Mouse (Mus musculus) stomach, postnatal 0 days (tissue): ENCODE data around the gene Nrcam.

Source experiments
- CTCF ChIP-seq: IDR thresholded peaks from 2 replicates; pipeline ENCODE4 v1.5.1; 2016; ENCODE audit warnings: antibody characterized with exemption, low read depth, mild to moderate bottlenecking, moderate library complexity
- EP300 ChIP-seq: optimal IDR thresholded peaks from 2 replicates; pipeline ENCODE3; 2016; ENCODE audit warnings: antibody characterized with exemption

DNA sequence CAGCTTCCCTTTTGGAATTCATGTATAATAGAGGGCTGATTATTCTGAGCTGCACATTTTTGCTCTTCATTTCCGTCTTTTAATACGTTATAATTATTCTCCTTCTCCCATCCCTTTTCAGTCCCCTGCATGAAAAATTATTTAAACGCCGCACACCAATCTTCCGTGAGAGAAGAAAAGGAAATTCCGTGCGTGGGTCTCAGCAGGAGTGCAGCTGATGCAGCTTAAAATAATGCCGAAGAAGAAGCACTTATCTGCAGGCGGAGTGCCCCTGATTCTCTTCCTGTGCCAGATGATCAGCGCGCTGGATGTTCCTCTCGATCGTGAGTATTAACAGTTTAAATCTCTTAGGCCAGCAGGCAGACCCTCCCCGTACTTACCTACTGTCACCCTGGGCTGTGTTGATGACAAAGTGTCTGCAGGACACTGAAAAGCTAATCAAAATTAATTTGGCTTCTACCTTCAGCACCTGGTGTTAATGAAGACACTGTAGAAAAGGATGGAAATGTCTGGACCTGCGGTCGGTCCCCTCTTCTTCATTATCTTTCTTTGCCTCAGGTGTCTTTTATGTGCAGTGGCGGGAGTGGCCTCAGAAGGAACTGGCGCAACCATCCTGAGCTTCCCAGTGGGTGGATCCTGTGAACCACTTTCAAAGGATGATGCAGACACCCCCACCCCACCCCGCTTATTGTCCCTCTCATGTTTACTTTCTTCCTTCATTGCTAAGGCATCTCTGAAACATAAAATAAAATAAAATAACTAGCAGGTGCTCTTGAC lies 203.8 kb downstream of the Nrcam start:
- no peak for TF ChIP-seq CTCF
- TF ChIP-seq EP300, result no peak
